Mouse (Mus musculus): Measurements from ENCODE around the gene Cul4a. TPM values are rescaled to one million over a fixed set of nuclear protein-coding genes. Genes with fewer than 3 reads are reported as not detected.

The Cul4a gene
- polyA plus RNA-seq, 1 experiment = 74.9 TPM

GRCm38 (mm10) chr8:13156327-13157097, 51.1 kb downstream of the Cul4a start:
- H3K27ac ChIP-seq (ENCODE audit: insufficient read depth, low read length) = no peak overlapping the region
- H3K4me3 ChIP-seq (ENCODE audit: insufficient read depth, low read length) = no peak overlapping the region
- no peaks in the 10 kb centered on the region; the same call in 1 of the 2 replicates for H3K4me1 ChIP-seq (ENCODE audit: control insufficient read depth, insufficient read depth, low read length)
- TF ChIP-seq CTCF (IDR thresholded peaks at IDR 0.05; ENCODE audit: borderline replicate concordance, insufficient read depth, low read length) (no peak), POLR2A (IDR thresholded peaks at IDR 0.05; ENCODE audit: low read depth, low read length) (no peak)

GRCm38 (mm10) chr8:13158718-13159376, 53.4 kb downstream of the Cul4a start, which contains the start of gene Lamp1:
Gene Lamp1 (plus strand): TSS chr8:13159161.
- no peak for TF ChIP-seq CTCF (IDR thresholded peaks at IDR 0.05; ENCODE audit: borderline replicate concordance, insufficient read depth, low read length)
- TF ChIP-seq POLR2A (IDR thresholded peaks at IDR 0.05; ENCODE audit: low read depth, low read length) = peak; percentile 51
- peak within 1 kb of the TSS; percentile 57 for H3K27ac ChIP-seq (ENCODE audit: insufficient read depth, low read length)
- peak within 1 kb of the TSS; percentile 99 for H3K4me3 ChIP-seq (ENCODE audit: insufficient read depth, low read length)
- peaks cover 6% of the 10 kb centered on the region; the same call in 1 of the 2 replicates for H3K4me1 ChIP-seq (ENCODE audit: control insufficient read depth, insufficient read depth, low read length)

- Histone ChIP-seq H3K4me1 (ENCODE audit: control insufficient read depth, insufficient read depth, low read length) (peaks cover 8% of the 10 kb centered on the region; the same call in 1 of the 2 replicates), H3K4me3 (ENCODE audit: insufficient read depth, low read length) (peak overlapping the region; percentile 99), H3K27ac (ENCODE audit: insufficient read depth, low read length) (peak overlapping the region; percentile 10; the same call in 1 of the 2 replicates)
- TF ChIP-seq CTCF (IDR thresholded peaks at IDR 0.05; ENCODE audit: borderline replicate concordance, insufficient read depth, low read length) = no peak
- no peak for TF ChIP-seq POLR2A (IDR thresholded peaks at IDR 0.05; ENCODE audit: low read depth, low read length)
Measured at GRCm38 (mm10) chr8:13159377-13159881, 54.0 kb downstream of the Cul4a start.

GRCm38 (mm10) chr8:13160691-13161090, 55.3 kb downstream of the Cul4a start:
- H3K4me3 ChIP-seq (ENCODE audit: insufficient read depth, low read length) = peak overlapping the region; percentile 99
- TF ChIP-seq POLR2A (IDR thresholded peaks at IDR 0.05; ENCODE audit: low read depth, low read length) (no peak), CTCF (IDR thresholded peaks at IDR 0.05; ENCODE audit: borderline replicate concordance, insufficient read depth, low read length) (no peak)
- H3K27ac ChIP-seq (ENCODE audit: insufficient read depth, low read length) = no peak overlapping the region
- H3K4me1 ChIP-seq (ENCODE audit: control insufficient read depth, insufficient read depth, low read length) = peaks cover 8% of the 10 kb centered on the region; the same call in 1 of the 2 replicates

GRCm38 (mm10) chr8:13162098-13162497, 56.7 kb downstream of the Cul4a start:
- Histone ChIP-seq H3K27ac (ENCODE audit: insufficient read depth, low read length) (no peak overlapping the region), H3K4me1 (ENCODE audit: control insufficient read depth, insufficient read depth, low read length) (peaks cover 8% of the 10 kb centered on the region; the same call in 1 of the 2 replicates), H3K4me3 (ENCODE audit: insufficient read depth, low read length) (no peak overlapping the region)
- no peak for TF ChIP-seq POLR2A (IDR thresholded peaks at IDR 0.05; ENCODE audit: low read depth, low read length)
- no peak for TF ChIP-seq CTCF (IDR thresholded peaks at IDR 0.05; ENCODE audit: borderline replicate concordance, insufficient read depth, low read length)

GRCm38 (mm10) chr8:13163563-13163962, 58.1 kb downstream of the Cul4a start:
- H3K4me1 ChIP-seq (ENCODE audit: control insufficient read depth, insufficient read depth, low read length) = peaks cover 8% of the 10 kb centered on the region; the same call in 1 of the 2 replicates
- no peak for TF ChIP-seq CTCF (IDR thresholded peaks at IDR 0.05; ENCODE audit: borderline replicate concordance, insufficient read depth, low read length)
- no peak for TF ChIP-seq POLR2A (IDR thresholded peaks at IDR 0.05; ENCODE audit: low read depth, low read length)
- H3K4me3 ChIP-seq (ENCODE audit: insufficient read depth, low read length) = no peak overlapping the region
- no peak overlapping the region for H3K27ac ChIP-seq (ENCODE audit: insufficient read depth, low read length)

- Histone ChIP-seq H3K4me1 (ENCODE audit: control insufficient read depth, insufficient read depth, low read length) (peaks cover 8% of the 10 kb centered on the region; the same call in 1 of the 2 replicates), H3K4me3 (ENCODE audit: insufficient read depth, low read length) (no peak overlapping the region), H3K27ac (ENCODE audit: insufficient read depth, low read length) (no peak overlapping the region)
- TF ChIP-seq POLR2A (IDR thresholded peaks at IDR 0.05; ENCODE audit: low read depth, low read length) (no peak), CTCF (IDR thresholded peaks at IDR 0.05; ENCODE audit: borderline replicate concordance, insufficient read depth, low read length) (no peak)
Measured at GRCm38 (mm10) chr8:13164361-13164760, 58.9 kb downstream of the Cul4a start.

GRCm38 (mm10) chr8:13170510-13170909, 65.1 kb downstream of the Cul4a start:
- H3K27ac ChIP-seq (ENCODE audit: insufficient read depth, low read length) = no peak overlapping the region
- no peak for TF ChIP-seq POLR2A (IDR thresholded peaks at IDR 0.05; ENCODE audit: low read depth, low read length)
- no peak for TF ChIP-seq CTCF (IDR thresholded peaks at IDR 0.05; ENCODE audit: borderline replicate concordance, insufficient read depth, low read length)
- no peak overlapping the region for H3K4me3 ChIP-seq (ENCODE audit: insufficient read depth, low read length)
- no peaks in the 10 kb centered on the region for H3K4me1 ChIP-seq (ENCODE audit: control insufficient read depth, insufficient read depth, low read length)

GRCm38 (mm10) chr8:13174305-13174704, 68.9 kb downstream of the Cul4a start:
- no peak overlapping the region for H3K27ac ChIP-seq (ENCODE audit: insufficient read depth, low read length)
- TF ChIP-seq CTCF (IDR thresholded peaks at IDR 0.05; ENCODE audit: borderline replicate concordance, insufficient read depth, low read length) = no peak
- no peak for TF ChIP-seq POLR2A (IDR thresholded peaks at IDR 0.05; ENCODE audit: low read depth, low read length)
- H3K4me1 ChIP-seq (ENCODE audit: control insufficient read depth, insufficient read depth, low read length) = no peaks in the 10 kb centered on the region
- no peak overlapping the region for H3K4me3 ChIP-seq (ENCODE audit: insufficient read depth, low read length)

Data from embryonic fibroblast, embryonic 13.5 days (primary cell).